Mouse (Mus musculus): ENCODE measurements around the gene Casz1. TPM values are rescaled to one million over a fixed set of nuclear protein-coding genes. Genes with fewer than 3 reads are reported as not detected.

Gene Casz1
- polyA plus RNA-seq, 1 experiment from 2014 or later, result 15.9 TPM

DNA sequence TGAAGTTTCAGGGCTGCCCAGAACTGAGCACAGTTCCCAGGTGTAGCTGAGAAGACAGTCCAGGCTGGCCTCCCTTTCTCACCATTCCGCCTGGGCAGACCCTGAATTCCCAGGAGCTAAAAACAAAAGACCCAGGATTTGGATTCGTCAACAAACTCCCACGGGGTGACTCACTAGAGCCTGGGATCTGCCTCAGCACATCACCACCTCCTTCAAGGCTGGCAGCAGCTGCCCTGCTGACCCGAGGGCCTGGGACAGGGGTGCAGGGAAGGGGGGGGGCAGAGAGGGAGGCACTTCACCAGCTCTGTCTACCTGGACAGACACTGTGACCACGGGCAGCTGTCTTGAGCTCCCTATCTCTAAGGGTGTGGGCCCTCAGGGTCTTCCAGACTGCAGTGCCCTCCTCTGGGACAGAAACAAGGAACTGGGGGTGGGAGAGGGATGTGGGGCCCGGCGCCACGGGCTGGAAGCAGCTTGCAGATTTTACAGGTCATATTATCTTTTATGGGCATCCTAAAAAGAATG, 24.1 kb upstream of the Casz1 start:
- WGBS, result 37% methylated on average over 8 of the region's 8 CpGs
- H3K27me3 ChIP-seq (ENCODE audit: insufficient read depth, poor library complexity, severe bottlenecking), result peaks cover 26% of the 10 kb centered on the region
- no peak for DNase-seq (ENCODE audit: low spot score)
- 0 out of 2 replicates have a peak overlapping the region, but pooled peaks have one; percentile 6 for H3K4me3 ChIP-seq
- no peaks in the 10 kb centered on the region for H3K9me3 ChIP-seq
- peaks cover 71% of the 10 kb centered on the region for H3K4me1 ChIP-seq
- H3K27ac ChIP-seq, result peak overlapping the region; percentile 70
- H3K36me3 ChIP-seq, result no peaks in the 10 kb centered on the region

DNA sequence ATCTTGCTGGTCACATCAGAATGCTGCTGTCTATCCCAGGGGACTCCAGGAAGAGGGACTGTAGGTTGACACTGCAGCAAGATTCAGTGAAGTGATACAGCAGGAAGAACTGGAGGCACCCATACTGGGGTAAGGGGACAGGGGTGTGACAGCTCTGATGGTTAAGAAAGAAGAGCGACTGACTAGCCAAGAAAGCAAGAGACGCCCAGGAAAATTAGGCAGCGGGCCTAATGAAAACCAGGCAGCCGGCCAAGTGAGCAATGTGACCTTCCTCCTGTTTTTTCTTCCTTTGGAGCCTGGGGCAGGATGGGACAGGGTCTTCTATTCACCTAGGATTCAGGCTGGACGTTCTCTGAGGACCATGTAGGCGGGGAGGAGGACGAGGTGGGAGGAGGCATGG, 22.7 kb upstream of the Casz1 start:
- DNase-seq (ENCODE audit: low spot score), result no peak
- H3K27ac ChIP-seq, result peak overlapping the region; percentile 39; the same call in 1 of the 2 replicates
- H3K4me3 ChIP-seq, result no peak overlapping the region
- H3K4me1 ChIP-seq, result peaks cover 73% of the 10 kb centered on the region
- no peaks in the 10 kb centered on the region for H3K36me3 ChIP-seq
- peaks cover 20% of the 10 kb centered on the region for H3K27me3 ChIP-seq (ENCODE audit: insufficient read depth, poor library complexity, severe bottlenecking)
- WGBS, result 82% methylated on average over 7 of the region's 7 CpGs
- no peaks in the 10 kb centered on the region for H3K9me3 ChIP-seq

DNA sequence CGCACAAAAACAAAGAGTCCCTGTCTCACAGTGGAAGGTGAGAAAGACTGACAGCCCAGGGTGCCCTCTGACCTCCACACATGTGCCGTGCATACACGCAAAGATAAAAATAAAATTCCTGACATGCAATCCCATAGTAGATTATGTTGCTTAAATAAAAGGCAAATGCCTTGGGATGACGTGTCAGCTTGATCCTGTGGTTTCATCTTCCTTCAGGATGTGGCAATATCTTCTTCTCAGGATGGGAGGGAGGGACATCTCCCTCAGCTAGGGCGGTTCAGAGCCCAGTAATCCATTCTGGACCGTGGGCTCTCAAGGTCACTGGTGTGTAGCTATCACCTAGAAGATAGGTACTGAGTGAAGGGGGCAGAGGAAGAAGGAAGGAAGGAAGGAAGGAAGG, 21.3 kb upstream of the Casz1 start:
- 80% methylated on average over 6 of the region's 6 CpGs for WGBS

DNA sequence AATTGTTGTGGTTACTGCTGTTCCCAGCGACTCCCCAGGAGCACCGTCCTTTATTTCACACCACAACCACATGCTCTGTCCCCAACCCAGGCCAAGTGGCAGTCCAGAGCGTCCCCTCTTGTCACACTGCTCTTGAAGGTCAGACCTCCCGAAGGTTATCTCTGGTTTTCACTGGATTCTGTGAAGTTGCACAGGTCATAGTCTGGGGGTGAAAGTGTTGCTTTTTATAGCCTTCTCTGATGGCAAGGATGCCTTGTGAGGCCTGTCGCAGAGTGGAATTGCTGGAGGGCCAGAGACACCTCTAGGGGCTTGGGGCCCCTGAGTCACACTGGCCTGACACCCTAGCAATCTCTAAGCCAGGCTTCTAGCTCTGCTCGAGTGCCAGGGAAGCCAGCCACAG, 20.5 kb upstream of the Casz1 start:
- H3K4me1 ChIP-seq, result peaks cover 90% of the 10 kb centered on the region
- no peaks in the 10 kb centered on the region for H3K36me3 ChIP-seq
- peak overlapping the region; percentile 3; the same call in 1 of the 2 replicates for H3K4me3 ChIP-seq
- H3K27ac ChIP-seq, result peak overlapping the region; percentile 84
- peak; percentile 89 for DNase-seq (ENCODE audit: low spot score)
- H3K9me3 ChIP-seq, result no peaks in the 10 kb centered on the region
- 23% methylated on average over 6 of the region's 6 CpGs for WGBS
- peaks cover 18% of the 10 kb centered on the region for H3K27me3 ChIP-seq (ENCODE audit: insufficient read depth, poor library complexity, severe bottlenecking)

More for the DNA sequence above, 21.3 kb upstream of the Casz1 start:
- no peaks in the 10 kb centered on the region for H3K36me3 ChIP-seq
- DNase-seq (ENCODE audit: low spot score), result no peak
- H3K9me3 ChIP-seq, result no peaks in the 10 kb centered on the region
- H3K4me3 ChIP-seq, result no peak overlapping the region
- peaks cover 83% of the 10 kb centered on the region for H3K4me1 ChIP-seq
- peak overlapping the region; percentile 84 for H3K27ac ChIP-seq
- peaks cover 19% of the 10 kb centered on the region for H3K27me3 ChIP-seq (ENCODE audit: insufficient read depth, poor library complexity, severe bottlenecking)

DNA sequence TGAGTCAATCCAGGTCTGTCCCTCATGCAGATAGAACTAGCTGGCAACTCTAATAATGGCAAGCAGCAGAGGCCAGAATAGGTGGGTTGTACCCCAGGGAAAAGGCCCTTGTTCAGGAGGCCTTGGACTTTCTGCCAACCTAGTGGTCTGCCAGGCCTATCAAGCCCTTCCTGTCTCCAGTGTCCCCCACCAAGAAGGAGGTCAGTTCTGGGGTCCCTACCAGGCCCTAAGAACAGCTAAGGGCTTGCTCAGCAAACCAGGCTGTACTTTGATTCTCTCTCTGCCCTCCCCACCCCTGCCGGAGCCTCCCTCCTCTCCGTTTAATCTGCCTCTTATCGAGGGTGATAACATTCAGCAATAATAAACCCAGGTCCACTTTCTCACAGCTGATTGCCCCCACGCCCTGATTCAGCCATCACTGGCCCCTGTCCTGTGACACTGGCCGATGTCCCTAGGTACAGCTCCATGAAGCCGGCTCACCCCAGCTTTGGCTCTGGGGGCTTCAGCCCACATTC, 19.1 kb upstream of the Casz1 start:
- Histone ChIP-seq H3K4me1 (peaks cover 86% of the 10 kb centered on the region), H3K27me3 (ENCODE audit: insufficient read depth, poor library complexity, severe bottlenecking) (0 out of 2 replicates have a peak, but pooled peaks cover 9% of the 10 kb centered on the region), H3K27ac (peak overlapping the region; percentile 84), H3K4me3 (no peak overlapping the region), H3K36me3 (no peaks in the 10 kb centered on the region), H3K9me3 (no peaks in the 10 kb centered on the region)
- 55% methylated on average over 6 of the region's 6 CpGs for WGBS
- DNase-seq (ENCODE audit: low spot score), result no peak

DNA sequence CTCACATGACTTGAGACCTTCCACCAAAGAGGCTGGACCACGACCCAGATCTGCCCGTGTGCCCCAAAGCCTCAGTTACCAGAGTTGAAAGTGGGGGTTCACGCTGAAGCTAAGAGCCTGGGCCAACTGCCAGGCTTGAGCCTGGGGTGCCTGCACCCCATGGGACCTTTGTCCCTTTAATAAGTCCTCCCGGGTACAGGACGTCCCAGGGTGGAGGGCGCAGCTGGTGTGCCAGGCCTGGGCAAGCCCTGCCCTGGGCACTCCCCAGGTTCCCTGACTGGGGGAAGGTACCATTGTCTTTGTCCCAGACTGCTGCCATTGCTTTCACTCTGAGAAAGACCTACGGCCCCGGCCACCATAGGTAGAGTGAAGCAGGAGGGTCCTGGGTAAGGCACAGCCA, 18.2 kb upstream of the Casz1 start:
- no peak overlapping the region for H3K4me3 ChIP-seq
- no peaks in the 10 kb centered on the region for H3K9me3 ChIP-seq
- 0 out of 2 replicates have a peak, but pooled peaks cover 9% of the 10 kb centered on the region for H3K27me3 ChIP-seq (ENCODE audit: insufficient read depth, poor library complexity, severe bottlenecking)
- H3K27ac ChIP-seq, result peak overlapping the region; percentile 84
- H3K4me1 ChIP-seq, result peaks cover 85% of the 10 kb centered on the region
- no peaks in the 10 kb centered on the region for H3K36me3 ChIP-seq
- no peak for DNase-seq (ENCODE audit: low spot score)
- 67% methylated on average over 8 of the region's 8 CpGs for WGBS

DNA sequence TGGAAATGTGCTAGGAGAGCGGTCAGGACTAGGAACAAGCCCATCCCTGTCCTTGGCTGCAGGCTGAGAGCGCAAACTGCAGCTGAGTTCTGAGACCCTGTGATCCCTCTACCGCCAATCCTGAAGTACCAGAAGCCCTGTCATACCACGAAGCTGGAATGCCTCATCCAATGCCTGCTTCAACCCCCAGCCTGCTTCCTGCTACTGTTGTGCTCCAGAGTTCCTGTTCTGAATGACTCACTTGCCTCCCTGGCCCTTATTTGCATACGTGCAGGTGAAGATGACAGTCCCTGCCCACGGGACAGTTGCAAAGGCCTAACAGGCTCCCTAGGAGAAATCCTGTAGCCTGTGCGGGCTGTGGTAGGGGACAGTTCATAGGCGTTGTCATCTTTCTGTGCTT, 13.3 kb upstream of the Casz1 start:
- WGBS, result 61% methylated on average over 8 of the region's 8 CpGs
- Histone ChIP-seq H3K4me1 (peaks cover 74% of the 10 kb centered on the region), H3K36me3 (no peaks in the 10 kb centered on the region), H3K9me3 (no peaks in the 10 kb centered on the region), H3K27me3 (ENCODE audit: insufficient read depth, poor library complexity, severe bottlenecking) (0 out of 2 replicates have a peak, but pooled peaks cover 9% of the 10 kb centered on the region), H3K4me3 (no peak overlapping the region), H3K27ac (peak overlapping the region; percentile 70)
- no peak for DNase-seq (ENCODE audit: low spot score)

DNA sequence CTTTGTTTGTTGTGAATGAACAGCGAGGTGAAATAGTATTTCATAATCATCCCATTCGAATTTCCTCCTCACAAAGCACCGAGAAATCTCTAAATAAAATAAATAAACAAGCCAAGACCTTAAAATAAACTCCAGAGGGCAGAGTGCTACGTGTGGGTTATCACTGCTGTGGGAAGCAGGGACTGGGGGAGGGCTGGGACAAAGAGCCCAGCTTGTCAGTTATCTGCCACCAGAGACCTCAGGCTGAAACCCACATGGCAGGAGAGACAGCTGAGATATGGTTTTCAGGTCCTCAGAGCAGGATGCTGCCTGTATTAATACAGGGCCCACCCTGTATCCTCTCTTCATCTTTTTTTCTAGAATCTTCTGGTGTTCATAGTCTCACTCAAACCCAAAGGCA, 9.2 kb upstream of the Casz1 start:
- H3K4me1 ChIP-seq, result peaks cover 54% of the 10 kb centered on the region
- no peak overlapping the region for H3K4me3 ChIP-seq
- H3K9me3 ChIP-seq, result no peaks in the 10 kb centered on the region
- DNase-seq (ENCODE audit: low spot score), result no peak
- H3K36me3 ChIP-seq, result no peaks in the 10 kb centered on the region
- 11% methylated on average over 4 of the region's 4 CpGs for WGBS
- peak overlapping the region; percentile 50 for H3K27ac ChIP-seq
- peaks cover 8% of the 10 kb centered on the region; the same call in 1 of the 2 replicates for H3K27me3 ChIP-seq (ENCODE audit: insufficient read depth, poor library complexity, severe bottlenecking)

DNA sequence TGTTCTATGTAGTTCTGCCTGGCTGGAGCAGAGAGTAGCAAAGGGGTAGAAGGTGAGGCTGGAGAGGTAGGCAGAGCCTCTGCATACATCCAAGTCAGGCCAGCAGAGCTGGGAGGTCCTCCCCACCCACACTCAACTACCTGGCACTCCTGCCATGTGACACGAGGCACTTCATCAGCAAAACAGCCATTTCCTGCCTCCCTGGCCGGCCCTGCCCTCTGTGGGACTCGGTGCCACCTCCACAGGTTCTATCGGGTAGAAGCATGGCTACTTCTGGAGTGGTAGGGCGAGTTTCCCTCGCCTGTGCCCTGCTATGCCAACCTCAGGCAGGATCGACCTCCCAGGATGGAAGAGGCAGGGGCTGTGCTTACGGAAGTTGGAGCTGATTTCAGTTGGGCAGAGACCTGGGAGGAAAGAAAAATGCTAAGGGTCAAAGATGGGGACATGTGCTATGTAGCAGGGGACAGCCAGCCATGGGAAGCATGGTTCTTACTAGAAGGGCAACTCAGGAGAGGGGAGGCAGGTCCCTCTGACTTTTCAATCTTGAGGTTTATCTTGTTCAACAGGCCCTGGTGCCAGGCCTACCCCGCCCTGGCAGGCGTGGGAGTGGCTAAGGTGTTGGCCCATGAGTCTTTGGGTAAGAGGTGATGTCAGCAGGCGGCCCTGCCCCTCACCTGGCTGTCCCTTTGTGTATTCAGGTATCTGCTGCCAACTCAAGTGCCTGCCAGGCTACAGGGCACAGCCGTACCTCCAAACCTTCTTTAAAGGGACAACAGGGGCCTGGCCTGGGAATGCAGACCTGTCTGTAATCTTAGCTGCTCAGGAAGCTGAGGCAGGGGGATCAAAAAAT, 6.5 kb upstream of the Casz1 start:
- Histone ChIP-seq H3K27ac (peak overlapping the region; percentile 9; the same call in 1 of the 2 replicates), H3K36me3 (no peaks in the 10 kb centered on the region), H3K4me3 (no peak overlapping the region), H3K9me3 (no peaks in the 10 kb centered on the region), H3K4me1 (peaks cover 42% of the 10 kb centered on the region), H3K27me3 (ENCODE audit: insufficient read depth, poor library complexity, severe bottlenecking) (peaks cover 16% of the 10 kb centered on the region; the same call in 1 of the 2 replicates)
- no peak for DNase-seq (ENCODE audit: low spot score)
- WGBS, result 79% methylated on average over 12 of the region's 12 CpGs

DNA sequence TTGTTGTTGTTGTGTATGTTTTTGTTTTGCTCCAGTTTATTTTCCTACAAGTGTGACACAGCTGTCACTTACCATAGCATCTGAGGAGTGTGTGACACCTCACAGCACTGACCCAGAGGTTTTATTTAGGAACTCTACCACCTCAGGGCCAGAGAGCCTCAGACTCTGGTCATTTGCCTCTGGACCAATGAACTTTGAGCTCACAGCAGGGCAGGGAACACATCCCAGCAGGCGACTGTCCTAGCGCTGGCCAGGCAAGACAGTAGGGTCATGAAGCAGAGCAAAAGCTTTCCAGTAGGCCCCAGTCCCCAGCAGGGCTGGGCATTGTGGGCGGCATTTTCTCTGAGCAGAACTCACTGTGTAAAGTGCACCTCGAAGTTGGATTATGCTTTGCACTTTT, 1.2 kb upstream of the Casz1 start:
- no peaks in the 10 kb centered on the region for H3K9me3 ChIP-seq
- peaks cover 47% of the 10 kb centered on the region for H3K4me1 ChIP-seq
- WGBS, result 24% methylated on average over 4 of the region's 4 CpGs
- H3K27me3 ChIP-seq (ENCODE audit: insufficient read depth, poor library complexity, severe bottlenecking), result peaks cover 50% of the 10 kb centered on the region
- no peak for DNase-seq (ENCODE audit: low spot score)
- H3K27ac ChIP-seq, result peak overlapping the region; percentile 63
- no peaks in the 10 kb centered on the region for H3K36me3 ChIP-seq
- no peak overlapping the region for H3K4me3 ChIP-seq

DNA sequence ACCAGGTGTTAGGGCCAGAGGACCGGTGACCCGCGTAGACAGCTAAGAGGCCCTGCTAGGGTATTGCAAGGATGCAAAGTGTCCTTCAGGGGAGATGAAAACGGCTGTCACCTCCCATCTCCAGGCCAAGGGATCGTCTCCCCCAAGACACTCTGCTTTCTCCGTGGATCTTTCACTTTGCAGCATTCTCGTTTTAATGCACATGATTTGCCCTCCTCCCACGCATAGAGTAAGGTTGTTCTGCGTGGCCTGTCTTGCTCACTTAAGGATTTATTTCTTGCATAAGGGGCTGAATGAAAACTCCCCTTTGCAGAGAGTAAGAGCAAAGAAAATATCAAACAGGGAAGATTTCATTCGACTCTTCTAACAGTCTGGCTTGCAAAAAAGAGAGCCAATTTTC, 593 bp upstream of the Casz1 start:
- H3K4me1 ChIP-seq, result peaks cover 48% of the 10 kb centered on the region
- no peaks in the 10 kb centered on the region for H3K36me3 ChIP-seq
- DNase-seq (ENCODE audit: low spot score), result no peak
- H3K4me3 ChIP-seq, result peak overlapping the region; percentile 92
- H3K27me3 ChIP-seq (ENCODE audit: insufficient read depth, poor library complexity, severe bottlenecking), result peaks cover 55% of the 10 kb centered on the region
- 3% methylated on average over 10 of the region's 10 CpGs for WGBS
- H3K27ac ChIP-seq, result peak overlapping the region; percentile 90; the same call in 1 of the 2 replicates
- H3K9me3 ChIP-seq, result no peaks in the 10 kb centered on the region

DNA sequence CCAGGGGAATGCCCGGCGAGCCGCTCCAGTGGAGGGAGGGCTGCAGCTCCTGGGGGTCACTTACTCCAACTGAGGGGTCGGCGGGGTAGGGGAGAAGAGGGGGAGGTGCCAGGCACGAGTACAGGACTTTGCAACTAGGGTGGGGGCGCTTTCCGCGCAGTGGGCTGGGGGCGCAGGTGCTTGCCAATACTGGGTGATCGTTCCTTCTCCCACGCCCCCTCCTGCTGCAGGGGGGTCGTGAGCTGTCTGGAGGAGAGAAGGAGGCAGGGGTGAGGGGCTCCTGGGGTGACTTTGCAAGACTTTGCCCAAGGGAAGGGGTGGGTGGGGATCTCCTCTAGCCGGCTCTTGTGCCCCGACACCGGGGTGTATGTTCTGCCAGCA, 541 bp downstream of the Casz1 start:
- peak overlapping the region; percentile 92 for H3K4me3 ChIP-seq
- H3K27me3 ChIP-seq (ENCODE audit: insufficient read depth, poor library complexity, severe bottlenecking), result peaks cover 55% of the 10 kb centered on the region
- no peaks in the 10 kb centered on the region for H3K9me3 ChIP-seq
- H3K4me1 ChIP-seq, result peaks cover 58% of the 10 kb centered on the region
- peak overlapping the region; percentile 90 for H3K27ac ChIP-seq
- H3K36me3 ChIP-seq, result no peaks in the 10 kb centered on the region
- no peak for DNase-seq (ENCODE audit: low spot score)
- WGBS, result 2% methylated on average over 16 of the region's 16 CpGs

DNA sequence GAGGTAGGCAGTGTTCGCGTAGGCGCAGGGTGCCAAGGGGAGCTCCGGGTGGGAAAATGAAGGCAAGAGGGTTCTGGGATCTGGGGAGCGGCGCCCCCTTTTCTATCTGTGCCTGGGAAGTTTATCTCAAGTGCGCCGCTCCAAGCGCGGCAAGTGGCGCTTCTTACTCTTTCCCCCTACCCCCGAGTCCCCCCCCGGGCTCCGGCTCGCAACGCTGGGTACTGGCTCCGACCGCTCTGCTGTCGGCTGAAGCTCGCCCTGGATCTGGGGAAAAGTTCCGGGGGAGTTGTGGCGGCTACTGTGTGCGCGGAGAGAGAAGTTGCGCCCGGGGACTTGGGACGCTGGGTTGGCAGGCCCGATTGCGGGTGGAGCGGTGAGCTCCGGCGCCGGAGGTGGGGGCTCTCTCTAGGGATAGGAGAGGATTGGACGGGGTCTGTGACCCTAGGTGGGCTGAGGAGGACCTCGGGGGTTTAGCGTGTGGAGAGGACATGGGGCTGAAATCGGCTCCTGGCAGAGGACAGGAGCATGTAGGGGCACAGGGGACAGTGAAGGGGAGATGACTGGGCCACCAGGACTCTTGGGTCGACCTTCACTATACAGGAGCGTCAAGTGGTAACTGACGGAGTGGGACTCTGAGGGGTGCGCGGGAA, 1.1 kb downstream of the Casz1 start:
- H3K4me1 ChIP-seq, result peaks cover 63% of the 10 kb centered on the region
- peaks cover 60% of the 10 kb centered on the region for H3K27me3 ChIP-seq (ENCODE audit: insufficient read depth, poor library complexity, severe bottlenecking)
- no peak for DNase-seq (ENCODE audit: low spot score)
- no peaks in the 10 kb centered on the region for H3K36me3 ChIP-seq
- H3K4me3 ChIP-seq, result peak overlapping the region; percentile 92
- WGBS, result 1% methylated on average over 42 of the region's 42 CpGs
- H3K9me3 ChIP-seq, result no peaks in the 10 kb centered on the region
- H3K27ac ChIP-seq, result peak overlapping the region; percentile 90
